Mouse (Mus musculus): ENCODE measurements at regions not wholly inside any gene's neighbourhood (a gene's known extent, or its start where the extent isn't known, plus 50 kb on each side); places are given as distances from the start of the nearest gene placed in this dataset.
A peak's percentile ranks its signal among the peaks of the same experiment; 100 is the strongest.

GRCm38 (mm10) chr2:133614672-133615071 lies 62.7 kb downstream of the Bmp2 start:
- peak; percentile 14 for DNase-seq

- DNase-seq, result no peak
Observed at GRCm38 (mm10) chr2:133615299-133615698, 63.3 kb downstream of the Bmp2 start.

- DNase-seq, result no peak
Observed at GRCm38 (mm10) chr2:133617317-133617835, 65.4 kb downstream of the Bmp2 start.

- no peak for DNase-seq
Observed at GRCm38 (mm10) chr2:133622523-133622922, 70.6 kb downstream of the Bmp2 start.

- DNase-seq, result no peak
Observed at GRCm38 (mm10) chr2:133625542-133625941, 73.6 kb downstream of the Bmp2 start.

- no peak for DNase-seq
Observed at GRCm38 (mm10) chr2:133628874-133629273, 76.9 kb downstream of the Bmp2 start.

GRCm38 (mm10) chr2:133635434-133635833 lies 83.5 kb downstream of the Bmp2 start:
- DNase-seq, result no peak

- no peak for DNase-seq
Observed at GRCm38 (mm10) chr2:133649874-133650481, 98.0 kb downstream of the Bmp2 start.

- DNase-seq, result no peak
Observed at GRCm38 (mm10) chr2:133666331-133667054, 114.5 kb downstream of the Bmp2 start.

GRCm38 (mm10) chr2:133667055-133667395 lies 115.1 kb downstream of the Bmp2 start:
- no peak for DNase-seq

- DNase-seq, result no peak
Observed at GRCm38 (mm10) chr2:133669821-133670220, 117.9 kb downstream of the Bmp2 start.

- no peak for DNase-seq
Observed at GRCm38 (mm10) chr2:133671528-133671927, 119.6 kb downstream of the Bmp2 start.

GRCm38 (mm10) chr2:133684367-133684766 lies 132.4 kb downstream of the Bmp2 start:
- DNase-seq, result no peak

GRCm38 (mm10) chr2:133688121-133688787 lies 136.3 kb downstream of the Bmp2 start:
- no peak for DNase-seq

GRCm38 (mm10) chr2:133688788-133689155 lies 136.8 kb downstream of the Bmp2 start:
- DNase-seq, result no peak

GRCm38 (mm10) chr2:133708735-133709584 lies 157.0 kb downstream of the Bmp2 start:
- no peak for DNase-seq

GRCm38 (mm10) chr2:133716243-133716642 lies 164.3 kb downstream of the Bmp2 start:
- no peak for DNase-seq

GRCm38 (mm10) chr2:133717076-133717475 lies 165.1 kb downstream of the Bmp2 start:
- DNase-seq, result no peak

GRCm38 (mm10) chr2:133724310-133724709 lies 172.4 kb downstream of the Bmp2 start:
- DNase-seq, result peak; percentile 12

- no peak for DNase-seq
Observed at GRCm38 (mm10) chr2:133724757-133725156, 172.8 kb downstream of the Bmp2 start.

- no peak for DNase-seq
Observed at GRCm38 (mm10) chr2:133734469-133735225, 182.7 kb downstream of the Bmp2 start.

GRCm38 (mm10) chr2:133738839-133739430 lies 187.0 kb downstream of the Bmp2 start:
- DNase-seq, result no peak
